Mouse (Mus musculus) olfactory bulb, adult 2 months (tissue): ENCODE data around the gene Gnb5. TPM values are rescaled to one million over a fixed set of nuclear protein-coding genes. Genes with fewer than 3 reads are reported as not detected.

Source experiments
- H3K27ac ChIP-seq: fragments of 200-500 bp; 2 replicates; pipeline ENCODE4 v1.5.1; 2012; ENCODE audit warnings: low read depth, low read length; ENCODE audit not compliant: insufficient read depth
- H3K4me1 ChIP-seq: fragments of 200-500 bp; 2 replicates; pipeline ENCODE4 v1.6.1; 2012; ENCODE audit warnings: low read length; ENCODE audit not compliant: control insufficient read depth, insufficient read depth
- H3K4me3 ChIP-seq: fragments of 200-500 bp; 2 replicates; pipeline ENCODE4 v1.5.1; 2012; ENCODE audit warnings: mild to moderate bottlenecking, low read depth, low read length, moderate library complexity; ENCODE audit not compliant: insufficient read depth
- CTCF ChIP-seq: fragments of 200-500 bp; IDR thresholded peaks from 2 replicates; pipeline ENCODE4 v1.5.1; 2012; ENCODE audit warnings: low read depth, mild to moderate bottlenecking, low read length, moderate library complexity; ENCODE audit not compliant: insufficient read depth
- POLR2A ChIP-seq: fragments of 200-500 bp; IDR thresholded peaks from 2 replicates; pipeline ENCODE4 v1.6.1; 2012; ENCODE audit warnings: mild to moderate bottlenecking, low read depth, low read length, moderate library complexity; ENCODE audit not compliant: insufficient read depth
- WGBS: fragments of 180-500 bp; shearing (Covaris S2); methylation state at CpG from one replicate; pipeline ENCODE4 v1.1.7; 2018; 5-methylcytosine and 5-hydroxymethylcytosine counted together
- polyA plus RNA-seq: library from polyadenylated mRNA; stranded (reverse); fragments of >200 nt; gene quantifications from 2 replicates; pipeline ENCODE4 v1.2.4, GENCODE M21; 2012; ENCODE audit warnings: low replicate concordance; ENCODE audit not compliant: missing spikeins, insufficient read depth, insufficient read length

Gnb5 gene
- polyA plus RNA-seq, 1 experiment, result not detected

DNA sequence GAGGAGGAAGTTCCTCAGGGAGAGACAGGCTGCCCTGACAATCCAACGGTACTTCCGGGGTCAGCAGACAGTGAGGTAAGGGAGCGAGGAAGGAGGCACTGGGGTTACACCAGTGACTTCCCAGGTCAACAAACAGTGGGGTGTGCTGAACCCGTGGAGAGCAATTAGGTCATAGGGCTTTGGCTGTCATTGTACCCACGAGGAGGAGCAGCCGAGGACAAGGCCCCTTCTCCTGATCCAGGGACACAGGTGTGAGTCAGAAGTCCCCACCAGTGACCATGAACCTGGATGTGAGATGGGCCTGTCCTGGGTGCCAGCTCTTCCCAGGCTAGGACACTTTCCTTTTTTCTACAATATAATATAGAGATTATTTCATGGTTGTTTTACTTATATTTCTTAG lies 32.4 kb upstream of the Gnb5 start:
- TF ChIP-seq CTCF, result no peak
- no peak for TF ChIP-seq POLR2A
- H3K27ac ChIP-seq, result no peak overlapping the region
- no peak overlapping the region for H3K4me3 ChIP-seq
- 83% methylated on average over 6 of the region's 6 CpGs for WGBS
- H3K4me1 ChIP-seq, result no peaks in the 10 kb centered on the region

DNA sequence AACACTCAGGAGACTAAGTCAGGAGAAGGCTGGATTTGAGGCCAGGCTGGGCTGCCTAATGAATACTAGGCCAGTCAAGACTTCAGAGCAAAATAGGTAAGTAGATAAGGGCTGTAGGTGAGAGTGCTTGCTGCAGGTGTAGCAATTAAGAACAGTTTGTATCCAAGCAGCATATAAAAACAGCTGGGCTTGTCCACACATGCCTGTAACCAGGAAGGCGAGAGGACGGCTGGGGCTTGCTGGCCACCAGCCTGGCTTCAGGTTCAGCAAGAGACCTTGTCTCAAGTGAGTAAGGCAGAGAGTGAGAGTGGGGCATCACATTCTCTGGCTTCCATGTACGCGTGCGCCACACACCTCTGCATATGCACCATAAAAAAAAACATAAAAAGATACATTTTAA lies 31.6 kb upstream of the Gnb5 start:
- no peak overlapping the region for H3K27ac ChIP-seq
- TF ChIP-seq CTCF (no peak), POLR2A (no peak)
- 94% methylated on average over 5 of the region's 5 CpGs for WGBS
- H3K4me1 ChIP-seq, result no peaks in the 10 kb centered on the region
- no peak overlapping the region for H3K4me3 ChIP-seq

DNA sequence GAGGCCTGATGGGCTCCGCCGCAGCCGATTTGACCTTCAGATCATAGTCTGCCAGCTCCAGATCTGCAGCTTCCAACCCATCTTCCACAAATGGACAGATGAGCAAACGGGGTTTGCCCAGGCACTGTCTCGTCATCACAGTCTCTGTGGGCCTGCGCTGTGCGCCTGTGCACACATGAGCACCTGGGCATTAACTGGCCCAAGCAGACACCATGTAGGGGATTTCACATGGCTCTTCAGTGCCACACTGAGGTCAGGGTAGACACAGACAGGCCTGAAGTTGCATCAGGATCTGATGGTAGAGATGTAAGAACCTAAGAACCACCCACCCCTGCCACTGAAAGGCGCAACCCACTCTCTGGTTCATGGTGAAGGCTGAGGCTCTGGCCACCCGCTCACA lies 31.0 kb upstream of the Gnb5 start:
- no peaks in the 10 kb centered on the region for H3K4me1 ChIP-seq
- WGBS, result 96% methylated on average over 9 of the region's 9 CpGs
- H3K4me3 ChIP-seq, result no peak overlapping the region
- TF ChIP-seq CTCF (no peak), POLR2A (no peak)
- H3K27ac ChIP-seq, result no peak overlapping the region

DNA sequence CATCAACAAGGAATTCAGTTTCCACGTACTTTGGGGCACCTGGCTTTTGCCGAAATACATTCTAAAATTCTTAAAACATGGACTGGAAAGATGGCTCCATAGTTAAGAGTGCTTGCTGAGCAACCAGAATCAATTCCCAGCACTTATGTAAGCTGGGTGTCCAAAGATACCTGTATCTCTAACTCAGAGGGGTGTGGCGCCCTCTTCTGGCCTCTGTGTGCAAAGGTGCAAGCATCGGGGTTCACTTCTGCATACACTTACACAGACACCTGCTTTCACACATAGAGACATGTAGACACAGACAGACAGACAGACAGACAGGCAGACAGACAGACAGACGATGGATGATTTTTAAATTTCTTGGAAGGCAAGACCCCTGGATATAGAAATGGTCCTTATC lies 25.3 kb upstream of the Gnb5 start:
- Histone ChIP-seq H3K27ac (no peak overlapping the region), H3K4me1 (no peaks in the 10 kb centered on the region), H3K4me3 (no peak overlapping the region)
- TF ChIP-seq POLR2A, result no peak
- 0 out of 2 replicates have a peak, but pooled peaks have one; percentile 12 for TF ChIP-seq CTCF
- 61% methylated on average over 5 of the region's 5 CpGs for WGBS

DNA sequence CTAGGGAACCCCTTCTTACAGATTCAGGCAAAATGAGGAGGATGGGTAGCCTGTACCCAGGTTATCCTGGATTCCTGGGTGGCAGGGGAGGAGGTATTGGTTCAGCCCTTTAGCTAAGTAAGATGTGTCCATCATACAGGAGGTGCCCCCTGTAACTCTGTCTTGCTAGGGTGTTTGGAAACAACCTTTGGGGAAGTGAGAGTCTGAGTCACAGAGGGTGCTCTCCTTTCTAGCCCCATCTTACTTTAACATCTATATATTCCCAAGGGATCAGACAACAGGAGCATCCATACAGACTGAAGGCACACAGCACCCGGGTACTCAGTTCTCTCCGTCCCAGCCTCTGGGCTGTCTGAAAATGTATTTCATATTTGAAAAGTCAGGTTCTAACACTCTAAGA lies 23.9 kb upstream of the Gnb5 start:
- 87% methylated on average over 2 of the region's 2 CpGs for WGBS
- no peak overlapping the region for H3K4me3 ChIP-seq

DNA sequence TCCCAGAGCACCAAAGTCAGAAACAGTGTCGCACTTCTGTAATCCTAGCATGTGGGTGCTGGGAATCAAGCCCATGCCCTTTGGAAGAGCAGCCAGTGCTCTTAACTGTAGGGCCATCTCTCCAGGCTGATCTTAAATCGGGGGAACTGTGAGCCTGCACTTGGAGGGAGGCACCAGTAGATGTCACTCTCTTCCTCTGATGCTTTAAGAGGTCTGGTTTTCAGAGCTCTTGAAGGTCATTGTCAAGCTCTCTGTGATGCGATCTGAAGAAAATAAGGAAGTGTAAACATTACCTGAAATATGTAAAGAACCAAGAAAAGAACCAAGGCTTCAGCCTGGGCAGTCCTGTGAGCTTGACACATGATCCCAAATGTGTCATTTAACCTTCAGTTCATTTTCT lies 23.3 kb upstream of the Gnb5 start:
- TF ChIP-seq CTCF, result no peak
- no peak for TF ChIP-seq POLR2A
- Histone ChIP-seq H3K4me3 (no peak overlapping the region), H3K27ac (no peak overlapping the region), H3K4me1 (no peaks in the 10 kb centered on the region)
- WGBS, result 13% methylated on average over 3 of the region's 3 CpGs

More for the DNA sequence above, 23.9 kb upstream of the Gnb5 start:
- TF ChIP-seq POLR2A (no peak), CTCF (no peak)
- H3K4me1 ChIP-seq, result no peaks in the 10 kb centered on the region
- H3K27ac ChIP-seq, result no peak overlapping the region

DNA sequence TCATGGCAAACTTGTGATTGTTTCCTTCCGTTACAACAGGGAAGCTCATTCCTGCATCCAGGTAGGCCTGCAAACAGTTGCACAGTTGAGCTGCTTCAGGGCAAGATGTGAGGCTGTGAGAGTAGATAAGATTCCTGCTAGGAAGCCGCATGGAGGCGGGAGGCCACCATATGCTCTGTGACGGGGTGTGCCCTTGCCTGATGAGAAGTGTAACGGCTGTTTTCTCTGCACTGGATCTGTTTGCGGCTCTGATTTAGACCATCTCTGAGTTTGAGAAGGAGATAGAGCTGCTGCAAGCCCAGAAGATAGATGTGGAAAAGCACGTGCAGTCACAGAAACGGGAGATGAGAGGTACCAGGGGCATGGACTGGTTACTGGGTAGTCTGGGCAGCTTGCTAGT lies 22.5 kb upstream of the Gnb5 start:
- no peak for TF ChIP-seq POLR2A
- no peak for TF ChIP-seq CTCF
- H3K27ac ChIP-seq, result no peak overlapping the region
- no peaks in the 10 kb centered on the region for H3K4me1 ChIP-seq
- WGBS, result 82% methylated on average over 8 of the region's 8 CpGs
- no peak overlapping the region for H3K4me3 ChIP-seq

DNA sequence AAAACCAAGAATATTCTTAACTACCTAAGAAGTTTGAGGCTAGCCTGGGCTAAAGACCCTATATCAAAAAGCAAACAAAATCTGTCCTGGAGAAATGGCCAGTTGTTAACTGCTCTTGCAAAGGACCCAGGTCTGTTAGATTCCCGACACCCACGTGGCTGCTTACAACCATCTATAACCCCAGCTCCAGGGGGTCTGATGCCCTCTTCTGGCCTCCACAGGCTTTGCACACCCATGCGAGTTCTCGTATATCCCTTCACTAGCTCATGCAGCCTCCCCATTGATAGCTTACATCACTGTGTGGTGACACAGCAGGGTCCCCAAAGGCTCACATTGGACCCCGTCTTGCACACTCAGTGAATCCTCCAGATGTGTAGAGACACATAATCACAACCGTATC lies 20.7 kb upstream of the Gnb5 start:
- Histone ChIP-seq H3K27ac (no peak overlapping the region), H3K4me1 (no peaks in the 10 kb centered on the region), H3K4me3 (no peak overlapping the region)
- WGBS, result 91% methylated on average over 6 of the region's 6 CpGs
- TF ChIP-seq POLR2A, result no peak
- no peak for TF ChIP-seq CTCF

DNA sequence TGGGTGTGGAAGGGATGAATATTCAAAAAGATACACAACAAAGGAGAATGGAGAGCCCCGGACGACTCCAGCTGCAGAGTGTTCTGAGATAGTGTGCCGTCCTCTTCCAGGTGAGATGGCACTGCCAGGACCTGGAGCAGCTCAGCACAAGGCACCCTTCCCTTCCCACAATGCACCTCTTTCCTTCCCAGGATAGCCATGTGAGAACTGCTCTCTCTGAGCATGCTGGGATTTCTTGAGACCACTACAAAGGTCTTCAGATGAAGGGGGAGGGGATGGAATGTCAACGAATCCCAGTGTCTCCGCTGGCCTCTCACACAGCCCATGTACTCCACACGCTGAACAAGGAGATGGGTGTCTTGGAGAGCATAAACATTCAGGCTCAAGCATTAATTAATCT lies 18.5 kb upstream of the Gnb5 start:
- TF ChIP-seq POLR2A (no peak), CTCF (no peak)
- H3K27ac ChIP-seq, result no peak overlapping the region
- 67% methylated on average over 6 of the region's 6 CpGs for WGBS
- H3K4me3 ChIP-seq, result no peak overlapping the region
- H3K4me1 ChIP-seq, result no peaks in the 10 kb centered on the region

DNA sequence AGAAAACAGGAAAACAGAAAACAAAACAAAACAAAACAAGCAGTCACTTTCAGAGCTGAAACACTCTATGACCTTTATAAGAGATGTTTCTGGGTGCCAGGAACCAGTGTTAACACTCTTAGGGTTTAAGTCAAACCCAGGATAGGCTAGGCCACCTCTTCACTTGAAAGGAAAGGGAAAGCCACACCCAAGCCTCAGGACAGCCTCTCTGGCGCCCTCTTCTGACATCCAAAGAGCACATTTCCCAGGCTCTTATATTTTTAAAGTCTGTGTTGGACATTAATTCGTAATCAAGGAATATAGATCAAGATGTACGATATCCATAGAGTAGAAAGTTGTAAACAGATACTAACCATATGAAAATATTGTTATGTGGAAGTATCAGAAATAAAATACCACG lies 16.5 kb upstream of the Gnb5 start:
- no peak for TF ChIP-seq CTCF
- no peak for TF ChIP-seq POLR2A

More for the DNA sequence above, 16.5 kb upstream of the Gnb5 start:
- Histone ChIP-seq H3K4me3 (no peak overlapping the region), H3K4me1 (no peaks in the 10 kb centered on the region), H3K27ac (no peak overlapping the region)
- WGBS, result 65% methylated on average over 4 of the region's 4 CpGs
